Mouse (Mus musculus) neural tube, embryonic 13.5 days (tissue): ENCODE data around the gene Serpinf2. TPM values are rescaled to one million over a fixed set of nuclear protein-coding genes. Genes with fewer than 3 reads are reported as not detected.
"Not testable (repeated sequence)": the region's sequence is repeated elsewhere in the genome, so short reads cannot be mapped to it uniquely, and the experiment has no call there.

Source experiments
- ATAC-seq: fragments of 200-750 bp; cut with Nextera tagmentation; 2 replicates; pipeline ENCODE4 v1.8.0; 2017; ENCODE audit warnings: low read depth, mild to moderate bottlenecking, moderate TSS enrichment, moderate library complexity
- H3K27ac ChIP-seq: fragments of 300-500 bp; sonication (generic); replicated peaks from 2 replicates; pipeline ENCODE4 v1.5.1; 2015; ENCODE audit warnings: moderate library complexity, mild to moderate bottlenecking, inconsistent platforms
- H3K27me3 ChIP-seq: fragments of 300-500 bp; sonication (generic); 2 replicates; pipeline ENCODE4 v1.6.1; 2015; ENCODE audit warnings: mild to moderate bottlenecking, inconsistent platforms
- H3K36me3 ChIP-seq: fragments of 300-500 bp; sonication (generic); 2 replicates; pipeline ENCODE4 v1.6.1; 2015; ENCODE audit warnings: mild to moderate bottlenecking, inconsistent platforms
- H3K4me1 ChIP-seq: fragments of 300-500 bp; sonication (generic); replicated peaks from 2 replicates; pipeline ENCODE4 v1.6.1; 2015; ENCODE audit warnings: inconsistent platforms
- H3K4me2 ChIP-seq: fragments of 300-500 bp; sonication (generic); 2 replicates; pipeline ENCODE4 v1.6.1; 2015; ENCODE audit warnings: inconsistent platforms, mild to moderate bottlenecking, moderate library complexity
- H3K4me3 ChIP-seq: fragments of 300-500 bp; sonication (generic); 2 replicates; pipeline ENCODE4 v1.5.1; 2015; ENCODE audit warnings: mild to moderate bottlenecking, inconsistent platforms
- H3K9ac ChIP-seq: fragments of 300-500 bp; sonication (generic); 2 replicates; pipeline ENCODE4 v1.6.1; 2015; ENCODE audit warnings: moderate library complexity, mild to moderate bottlenecking, inconsistent platforms
- H3K9me3 ChIP-seq: fragments of 300-500 bp; sonication (generic); 2 replicates; pipeline ENCODE4 v1.6.1; 2016; ENCODE audit warnings: inconsistent platforms
- WGBS: fragments of 180-500 bp; shearing (Covaris S2); methylation state at CpG from one replicate; pipeline ENCODE4 v1.1.7; 2015; 5-methylcytosine and 5-hydroxymethylcytosine counted together
- polyA plus RNA-seq: library from polyadenylated mRNA; unstranded; fragments of >200 nt; fragmentation: Nextera tagmentation; extraction: Ambion mirVana; gene quantifications from 2 replicates; pipeline ENCODE4 v1.2.1, GENCODE M21; 2015

Serpinf2 gene
- polyA plus RNA-seq, 1 experiment from 2014 or later, result 0.25 TPM

GRCm38 (mm10) chr11:75458169-75458568 lies 18.8 kb upstream of the Serpinf2 start:
- Histone ChIP-seq H3K9ac (no peak overlapping the region), H3K4me1 (peaks cover 50% of the 10 kb centered on the region), H3K4me3 (no peak overlapping the region), H3K27me3 (no peaks in the 10 kb centered on the region), H3K36me3 (no peaks in the 10 kb centered on the region), H3K27ac (no peak overlapping the region), H3K4me2 (no peak overlapping the region), H3K9me3 (no peaks in the 10 kb centered on the region)
- no peak for ATAC-seq
- WGBS, result 22% methylated on average over 3 of the region's 3 CpGs

GRCm38 (mm10) chr11:75456440-75456871 lies 17.1 kb upstream of the Serpinf2 start:
- H3K4me3 ChIP-seq, result no peak overlapping the region
- 91% methylated on average over 7 of the region's 7 CpGs for WGBS
- H3K4me1 ChIP-seq, result peaks cover 43% of the 10 kb centered on the region
- H3K27me3 ChIP-seq, result no peaks in the 10 kb centered on the region
- peaks cover 7% of the 10 kb centered on the region for H3K36me3 ChIP-seq
- no peak overlapping the region for H3K27ac ChIP-seq
- no peak overlapping the region for H3K9ac ChIP-seq
- no peak for ATAC-seq
- H3K4me2 ChIP-seq, result no peak overlapping the region
- H3K9me3 ChIP-seq, result no peaks in the 10 kb centered on the region

GRCm38 (mm10) chr11:75455971-75456370 lies 16.6 kb upstream of the Serpinf2 start:
- Histone ChIP-seq H3K4me1 (peaks cover 48% of the 10 kb centered on the region), H3K36me3 (peaks cover 12% of the 10 kb centered on the region)
- H3K9me3 ChIP-seq, H3K27me3 ChIP-seq, H3K4me2 ChIP-seq, H3K9ac ChIP-seq, ATAC-seq, H3K27ac ChIP-seq, H3K4me3 ChIP-seq: not testable (repeated sequence)
- 92% methylated on average over 2 of the region's 2 CpGs for WGBS

GRCm38 (mm10) chr11:75455041-75455736 lies 15.8 kb upstream of the Serpinf2 start:
- Histone ChIP-seq H3K4me2 (peak overlapping the region; percentile 100), H3K9me3 (no peaks in the 10 kb centered on the region), H3K27ac (peak overlapping the region; percentile 64), H3K27me3 (no peaks in the 10 kb centered on the region), H3K4me3 (peak overlapping the region; percentile 76), H3K9ac (peak overlapping the region; percentile 84), H3K4me1 (peaks cover 50% of the 10 kb centered on the region), H3K36me3 (peaks cover 19% of the 10 kb centered on the region)
- ATAC-seq, result 0 out of 2 replicates have a peak, but pooled peaks have one; percentile 0
- WGBS, result 77% methylated on average over 10 of the region's 10 CpGs

GRCm38 (mm10) chr11:75453991-75454930 lies 14.9 kb upstream of the Serpinf2 start, which contains the start of gene Wdr81:
Gene Wdr81 (minus strand): TSS chr11:75454717.
- Histone ChIP-seq H3K27me3 (no peaks in the 10 kb centered on the region), H3K4me1 (peaks cover 49% of the 10 kb centered on the region), H3K36me3 (peaks cover 23% of the 10 kb centered on the region), H3K27ac (peak within 1 kb of the TSS; percentile 64), H3K4me2 (peak within 1 kb of the TSS; percentile 100), H3K4me3 (peak within 1 kb of the TSS; percentile 76), H3K9ac (peak within 1 kb of the TSS; percentile 84), H3K9me3 (no peaks in the 10 kb centered on the region)
- WGBS, result 2% methylated on average over 56 of the region's 56 CpGs
- peak; percentile 95 for ATAC-seq

- no peak for ATAC-seq
- no peak overlapping the region for H3K27ac ChIP-seq
- peaks cover 49% of the 10 kb centered on the region for H3K4me1 ChIP-seq
- H3K9ac ChIP-seq, result 0 out of 2 replicates have a peak overlapping the region, but pooled peaks have one; percentile 84
- H3K9me3 ChIP-seq, result no peaks in the 10 kb centered on the region
- peaks cover 36% of the 10 kb centered on the region for H3K36me3 ChIP-seq
- 95% methylated on average over 31 of the region's 31 CpGs for WGBS
- peak overlapping the region; percentile 100 for H3K4me2 ChIP-seq
- no peaks in the 10 kb centered on the region for H3K27me3 ChIP-seq
- peak overlapping the region; percentile 76; the same call in 1 of the 2 replicates for H3K4me3 ChIP-seq
Measured at GRCm38 (mm10) chr11:75452812-75453557, 13.6 kb upstream of the Serpinf2 start.

GRCm38 (mm10) chr11:75452081-75452480 lies 12.7 kb upstream of the Serpinf2 start:
- no peaks in the 10 kb centered on the region for H3K9me3 ChIP-seq
- no peaks in the 10 kb centered on the region for H3K27me3 ChIP-seq
- H3K36me3 ChIP-seq, result peaks cover 45% of the 10 kb centered on the region
- no peak for ATAC-seq
- H3K4me2 ChIP-seq, result no peak overlapping the region
- WGBS, result 92% methylated on average over 8 of the region's 8 CpGs
- no peak overlapping the region for H3K4me3 ChIP-seq
- H3K9ac ChIP-seq, result no peak overlapping the region; the same call in 1 of the 2 replicates
- peaks cover 49% of the 10 kb centered on the region for H3K4me1 ChIP-seq
- no peak overlapping the region for H3K27ac ChIP-seq

- Histone ChIP-seq H3K4me1 (peaks cover 49% of the 10 kb centered on the region), H3K4me2 (no peak overlapping the region), H3K36me3 (peaks cover 56% of the 10 kb centered on the region), H3K9me3 (no peaks in the 10 kb centered on the region), H3K4me3 (no peak overlapping the region), H3K27ac (no peak overlapping the region), H3K27me3 (no peaks in the 10 kb centered on the region), H3K9ac (peak overlapping the region; percentile 55)
- no peak for ATAC-seq
- WGBS, result 92% methylated on average over 15 of the region's 15 CpGs
Measured at GRCm38 (mm10) chr11:75450936-75451335, 11.5 kb upstream of the Serpinf2 start.

- Histone ChIP-seq H3K27me3 (no peaks in the 10 kb centered on the region), H3K4me3 (no peak overlapping the region), H3K27ac (no peak overlapping the region), H3K4me1 (peaks cover 48% of the 10 kb centered on the region), H3K4me2 (no peak overlapping the region), H3K9me3 (no peaks in the 10 kb centered on the region), H3K9ac (peak overlapping the region; percentile 55), H3K36me3 (peaks cover 61% of the 10 kb centered on the region)
- ATAC-seq, result no peak
- whole genome bisulfite sequencing, result 92% methylated on average over 8 of the region's 8 CpGs
Measured at GRCm38 (mm10) chr11:75450304-75450908, 11.0 kb upstream of the Serpinf2 start.

- ATAC-seq, result no peak
- 0 out of 2 replicates have a peak overlapping the region, but pooled peaks have one; percentile 17 for H3K9ac ChIP-seq
- 76% methylated on average over 7 of the region's 7 CpGs for WGBS
Measured at GRCm38 (mm10) chr11:75449695-75450094, 10.3 kb upstream of the Serpinf2 start.

GRCm38 (mm10) chr11:75448575-75448974 lies 9.2 kb upstream of the Serpinf2 start:
- peaks cover 74% of the 10 kb centered on the region for H3K36me3 ChIP-seq
- WGBS, result 85% methylated on average over 3 of the region's 3 CpGs

More at GRCm38 (mm10) chr11:75449695-75450094, 10.3 kb upstream of the Serpinf2 start:
- no peak overlapping the region for H3K4me3 ChIP-seq
- no peak overlapping the region for H3K27ac ChIP-seq
- H3K4me2 ChIP-seq, result no peak overlapping the region
- no peaks in the 10 kb centered on the region for H3K27me3 ChIP-seq
- H3K9me3 ChIP-seq, result no peaks in the 10 kb centered on the region
- peaks cover 66% of the 10 kb centered on the region for H3K36me3 ChIP-seq
- H3K4me1 ChIP-seq, result peaks cover 41% of the 10 kb centered on the region

More at GRCm38 (mm10) chr11:75448575-75448974, 9.2 kb upstream of the Serpinf2 start:
- H3K4me2 ChIP-seq, result no peak overlapping the region
- ATAC-seq, result no peak
- H3K4me3 ChIP-seq, result no peak overlapping the region
- no peak overlapping the region for H3K27ac ChIP-seq
- H3K9me3 ChIP-seq, result no peaks in the 10 kb centered on the region
- H3K9ac ChIP-seq, result no peak overlapping the region
- no peaks in the 10 kb centered on the region for H3K27me3 ChIP-seq
- H3K4me1 ChIP-seq, result peaks cover 34% of the 10 kb centered on the region
